Mouse (Mus musculus) limb, embryonic 13.5 days (tissue): ENCODE measurements around the gene Itpr1. TPM values are rescaled to one million over a fixed set of nuclear protein-coding genes. Genes with fewer than 3 reads are reported as not detected.
"Not testable (repeated sequence)": the region's sequence is repeated elsewhere in the genome, so short reads cannot be mapped to it uniquely, and the experiment has no call there.

Experiments used
- ATAC-seq: fragments of 200-750 bp; cut with Nextera tagmentation; 2 replicates; pipeline ENCODE4 v1.8.0; 2017; ENCODE audit warnings: low read depth, moderate number of reproducible peaks, moderate TSS enrichment; ENCODE audit not compliant: low FRiP score
- H3K27ac ChIP-seq: fragments of 300-500 bp; sonication (generic); 2 replicates; pipeline ENCODE4 v1.5.1; 2015; ENCODE audit warnings: inconsistent platforms, mild to moderate bottlenecking, moderate library complexity
- H3K27me3 ChIP-seq: fragments of 300-500 bp; sonication (generic); 2 replicates; pipeline ENCODE4 v1.6.1; 2015; ENCODE audit warnings: mild to moderate bottlenecking, inconsistent platforms
- H3K36me3 ChIP-seq: fragments of 300-500 bp; sonication (generic); 2 replicates; pipeline ENCODE4 v1.6.1; 2015; ENCODE audit warnings: inconsistent platforms, mild to moderate bottlenecking, moderate library complexity
- H3K4me1 ChIP-seq: fragments of 300-500 bp; sonication (generic); 2 replicates; pipeline ENCODE4 v1.6.1; 2015; ENCODE audit warnings: inconsistent platforms
- H3K4me2 ChIP-seq: fragments of 300-500 bp; sonication (generic); replicated peaks from 2 replicates; pipeline ENCODE4 v1.6.1; 2015; ENCODE audit warnings: inconsistent platforms, mild to moderate bottlenecking, moderate library complexity
- H3K4me3 ChIP-seq: fragments of 300-500 bp; sonication (generic); 2 replicates; pipeline ENCODE4 v1.5.1; 2015; ENCODE audit warnings: moderate library complexity, mild to moderate bottlenecking, inconsistent platforms
- H3K9ac ChIP-seq: fragments of 300-500 bp; sonication (generic); 2 replicates; pipeline ENCODE4 v1.6.1; 2015; ENCODE audit warnings: mild to moderate bottlenecking, inconsistent platforms
- H3K9me3 ChIP-seq: fragments of 300-500 bp; sonication (generic); 2 replicates; pipeline ENCODE4 v1.6.1; 2016; ENCODE audit warnings: inconsistent platforms
- WGBS: fragments of 180-500 bp; shearing (Covaris S2); methylation state at CpG from one replicate; pipeline ENCODE4 v1.1.7; 2015; 5-methylcytosine and 5-hydroxymethylcytosine counted together
- polyA plus RNA-seq: library from polyadenylated mRNA; unstranded; fragments of >200 nt; fragmentation: Nextera tagmentation; extraction: Ambion mirVana; gene quantifications from 2 replicates; pipeline ENCODE4 v1.2.1, GENCODE M21; 2015

Itpr1 gene
- polyA plus RNA-seq, 1 experiment from 2014 or later, result 10.8 TPM

GRCm38 (mm10) chr6:108557576-108558322 is 344.9 kb downstream of the Itpr1 start:
- WGBS, result 85% methylated on average over 4 of the region's 4 CpGs
- no peaks in the 10 kb centered on the region for H3K4me1 ChIP-seq
- H3K27ac ChIP-seq, result no peak overlapping the region
- no peak for ATAC-seq
- H3K36me3 ChIP-seq, result no peaks in the 10 kb centered on the region
- H3K9ac ChIP-seq, result no peak overlapping the region
- H3K4me3 ChIP-seq, result no peak overlapping the region
- no peaks in the 10 kb centered on the region for H3K27me3 ChIP-seq
- no peaks in the 10 kb centered on the region for H3K9me3 ChIP-seq
- H3K4me2 ChIP-seq, result no peak overlapping the region

GRCm38 (mm10) chr6:108559226-108559625 is 346.3 kb downstream of the Itpr1 start:
- 81% methylated on average over 4 of the region's 4 CpGs for WGBS
- ATAC-seq, result not testable (repeated sequence)

GRCm38 (mm10) chr6:108562971-108563370 is 350.1 kb downstream of the Itpr1 start:
- WGBS, result 85% methylated on average over 2 of the region's 2 CpGs

More at GRCm38 (mm10) chr6:108559226-108559625, 346.3 kb downstream of the Itpr1 start:
- H3K4me3 ChIP-seq, H3K36me3 ChIP-seq, H3K9ac ChIP-seq, H3K4me2 ChIP-seq, H3K27me3 ChIP-seq, H3K27ac ChIP-seq, H3K9me3 ChIP-seq, H3K4me1 ChIP-seq: not testable (repeated sequence)

GRCm38 (mm10) chr6:108565447-108565846 is 352.6 kb downstream of the Itpr1 start:
- WGBS, result 78% methylated on average over 18 of the region's 18 CpGs

More at GRCm38 (mm10) chr6:108562971-108563370, 350.1 kb downstream of the Itpr1 start:
- Histone ChIP-seq H3K4me1 (no peaks in the 10 kb centered on the region), H3K27me3 (peaks cover 4% of the 10 kb centered on the region; the same call in 1 of the 2 replicates), H3K4me3 (no peak overlapping the region), H3K27ac (no peak overlapping the region), H3K4me2 (no peak overlapping the region), H3K9me3 (no peaks in the 10 kb centered on the region), H3K36me3 (no peaks in the 10 kb centered on the region), H3K9ac (no peak overlapping the region)
- no peak for ATAC-seq

GRCm38 (mm10) chr6:108566549-108566948 is 353.7 kb downstream of the Itpr1 start:
- Histone ChIP-seq H3K4me3 (no peak overlapping the region), H3K4me2 (no peak overlapping the region), H3K4me1 (peaks cover 24% of the 10 kb centered on the region), H3K9me3 (no peaks in the 10 kb centered on the region), H3K27ac (no peak overlapping the region), H3K9ac (no peak overlapping the region), H3K36me3 (no peaks in the 10 kb centered on the region), H3K27me3 (peaks cover 4% of the 10 kb centered on the region; the same call in 1 of the 2 replicates)
- no peak for ATAC-seq

More at GRCm38 (mm10) chr6:108565447-108565846, 352.6 kb downstream of the Itpr1 start:
- H3K4me3 ChIP-seq, H3K4me2 ChIP-seq, H3K27ac ChIP-seq, H3K9ac ChIP-seq, ATAC-seq, H3K9me3 ChIP-seq, H3K36me3 ChIP-seq, H3K27me3 ChIP-seq: not testable (repeated sequence)
- H3K4me1 ChIP-seq, result peaks cover 13% of the 10 kb centered on the region

GRCm38 (mm10) chr6:108569460-108570187 is 356.7 kb downstream of the Itpr1 start:
- WGBS, result 25% methylated on average over 7 of the region's 7 CpGs
- no peak overlapping the region for H3K4me3 ChIP-seq
- no peak overlapping the region for H3K9ac ChIP-seq
- ATAC-seq, result peak; percentile 37; the same call in 1 of the 2 replicates
- no peaks in the 10 kb centered on the region for H3K9me3 ChIP-seq
- no peak overlapping the region; the same call in 1 of the 2 replicates for H3K4me2 ChIP-seq
- peaks cover 27% of the 10 kb centered on the region for H3K4me1 ChIP-seq
- peaks cover 4% of the 10 kb centered on the region; the same call in 1 of the 2 replicates for H3K27me3 ChIP-seq
- no peaks in the 10 kb centered on the region for H3K36me3 ChIP-seq
- peak overlapping the region; percentile 63; the same call in 1 of the 2 replicates for H3K27ac ChIP-seq

- H3K4me2 ChIP-seq, result peak overlapping the region; percentile 70
- peaks cover 4% of the 10 kb centered on the region; the same call in 1 of the 2 replicates for H3K27me3 ChIP-seq
- peak overlapping the region; percentile 63 for H3K27ac ChIP-seq
- peaks cover 27% of the 10 kb centered on the region for H3K4me1 ChIP-seq
- 0 out of 2 replicates have a peak, but pooled peaks have one; percentile 26 for ATAC-seq
- H3K36me3 ChIP-seq, result no peaks in the 10 kb centered on the region
- no peaks in the 10 kb centered on the region for H3K9me3 ChIP-seq
- H3K4me3 ChIP-seq, result peak overlapping the region; percentile 39
- WGBS, result 18% methylated on average over 11 of the region's 11 CpGs
- peak overlapping the region; percentile 45; the same call in 1 of the 2 replicates for H3K9ac ChIP-seq
Observed at GRCm38 (mm10) chr6:108570351-108571041, 357.6 kb downstream of the Itpr1 start.

- peaks cover 4% of the 10 kb centered on the region; the same call in 1 of the 2 replicates for H3K27me3 ChIP-seq
- peak overlapping the region; percentile 39 for H3K4me3 ChIP-seq
- ATAC-seq, result peak; percentile 89
- H3K4me1 ChIP-seq, result peaks cover 27% of the 10 kb centered on the region
- peak overlapping the region; percentile 45; the same call in 1 of the 2 replicates for H3K9ac ChIP-seq
- H3K36me3 ChIP-seq, result no peaks in the 10 kb centered on the region
- under 1% methylated on average over 21 of the region's 21 CpGs for WGBS
- no peaks in the 10 kb centered on the region for H3K9me3 ChIP-seq
- H3K27ac ChIP-seq, result peak overlapping the region; percentile 65
- peak overlapping the region; percentile 70 for H3K4me2 ChIP-seq
Observed at GRCm38 (mm10) chr6:108571042-108571590, 358.2 kb downstream of the Itpr1 start.

- WGBS, result 63% methylated on average over 7 of the region's 7 CpGs
Observed at GRCm38 (mm10) chr6:108572646-108573045, 359.8 kb downstream of the Itpr1 start.

GRCm38 (mm10) chr6:108577056-108577455 is 364.2 kb downstream of the Itpr1 start:
- no peak overlapping the region for H3K9ac ChIP-seq
- H3K36me3 ChIP-seq, result no peaks in the 10 kb centered on the region
- ATAC-seq, result no peak
- no peak overlapping the region for H3K4me3 ChIP-seq
- no peak overlapping the region for H3K27ac ChIP-seq
- 88% methylated on average over 6 of the region's 6 CpGs for WGBS
- H3K27me3 ChIP-seq, result no peaks in the 10 kb centered on the region
- no peaks in the 10 kb centered on the region for H3K4me1 ChIP-seq
- no peak overlapping the region for H3K4me2 ChIP-seq
- no peaks in the 10 kb centered on the region for H3K9me3 ChIP-seq

More at GRCm38 (mm10) chr6:108572646-108573045, 359.8 kb downstream of the Itpr1 start:
- H3K9me3 ChIP-seq, result no peaks in the 10 kb centered on the region
- no peaks in the 10 kb centered on the region for H3K36me3 ChIP-seq
- no peak overlapping the region for H3K4me3 ChIP-seq
- ATAC-seq, result no peak
- no peak overlapping the region for H3K27ac ChIP-seq
- peaks cover 27% of the 10 kb centered on the region for H3K4me1 ChIP-seq
- 0 out of 2 replicates have a peak, but pooled peaks cover under 1% of the 10 kb centered on the region for H3K27me3 ChIP-seq
- H3K4me2 ChIP-seq, result no peak overlapping the region
- no peak overlapping the region for H3K9ac ChIP-seq

- Histone ChIP-seq H3K27ac (no peak overlapping the region), H3K4me1 (no peaks in the 10 kb centered on the region), H3K9ac (no peak overlapping the region), H3K9me3 (no peaks in the 10 kb centered on the region), H3K4me3 (no peak overlapping the region), H3K27me3 (no peaks in the 10 kb centered on the region), H3K4me2 (no peak overlapping the region), H3K36me3 (no peaks in the 10 kb centered on the region)
- 80% methylated on average over 3 of the region's 3 CpGs for whole genome bisulfite sequencing
- ATAC-seq, result no peak
Observed at GRCm38 (mm10) chr6:108588426-108588825, 375.5 kb downstream of the Itpr1 start.
